ENCODE assay signal across 8 mouse cellular contexts in the genomic region with DNA sequence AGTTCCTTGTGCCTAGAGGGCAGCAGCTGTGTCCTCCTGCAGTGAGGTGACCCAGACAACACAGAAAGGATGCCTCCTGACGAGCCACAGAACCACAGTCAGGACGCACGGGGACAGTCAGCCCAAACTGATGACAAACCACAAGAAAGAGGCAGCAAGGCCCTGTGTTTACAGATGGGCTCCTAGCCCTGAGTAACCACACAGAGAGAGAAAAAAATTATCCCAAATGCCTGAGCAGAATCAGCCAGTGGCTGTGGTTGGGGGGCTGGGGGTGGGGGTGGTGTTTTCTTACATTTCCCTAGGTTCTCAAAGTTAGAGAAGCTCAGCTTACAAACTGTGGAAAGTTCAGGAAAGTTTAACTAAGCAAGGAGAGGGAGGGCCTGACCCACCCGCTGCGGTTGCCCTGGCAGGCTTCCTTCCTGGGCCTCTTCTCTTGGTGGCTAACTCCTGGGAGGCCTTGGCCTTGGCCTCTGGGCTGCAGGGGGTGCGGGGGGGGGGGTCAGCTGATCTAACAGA. TPM values are rescaled to one million over a fixed set of nuclear protein-coding genes. Genes with fewer than 3 reads are reported as not detected.
DNase-seq lines count a peak whose midpoint lies in the region; ATAC-seq and TF ChIP-seq lines count a peak whose summit lies in the region.

No protein-coding gene starts in this region.

- WGBS in intestine, embryonic 14.5 days, result 22% methylated on average over 6 of the region's 6 CpGs
- 45% methylated on average over 6 of the region's 6 CpGs for WGBS in intestine, postnatal 0 days
- 35% methylated on average over 6 of the region's 6 CpGs for WGBS in forebrain, embryonic 15.5 days

- H3K9me3 ChIP-seq in intestine, embryonic 14.5 days (ENCODE audit: control insufficient read depth, low read length), result no peaks in the 10 kb centered on the region
- no peaks in the 10 kb centered on the region for H3K9me3 ChIP-seq in intestine, postnatal 0 days (ENCODE audit: control insufficient read depth)
- H3K9me3 ChIP-seq in forebrain, embryonic 15.5 days, result no peaks in the 10 kb centered on the region

- H3K36me3 ChIP-seq in intestine, embryonic 14.5 days (ENCODE audit: control insufficient read depth, insufficient read depth, low read length), result no peaks in the 10 kb centered on the region
- H3K36me3 ChIP-seq in intestine, postnatal 0 days (ENCODE audit: control insufficient read depth, insufficient read depth), result no peaks in the 10 kb centered on the region
- no peaks in the 10 kb centered on the region for H3K36me3 ChIP-seq in forebrain, embryonic 15.5 days

- no peak for ATAC-seq in intestine, embryonic 14.5 days (replicated peaks; ENCODE audit: low FRiP score, low TSS enrichment, low read depth)
- ATAC-seq in intestine, postnatal 0 days, result no peak
- ATAC-seq in forebrain, embryonic 15.5 days (replicated peaks), result no peak
- peak; percentile 54 for ATAC-seq in megakaryocyte, adult 5-6 weeks (ENCODE audit: poor library complexity, severe bottlenecking)
- ATAC-seq in frontal cortex, adult (ENCODE audit: low TSS enrichment), result no peak
- no peak for ATAC-seq in inflammation-experienced regulatory T-cells, adult 6 months

- H3K4me3 ChIP-seq in intestine, embryonic 14.5 days (ENCODE audit: low read depth, low read length), result no peak overlapping the region
- no peak overlapping the region for H3K4me3 ChIP-seq in intestine, postnatal 0 days (ENCODE audit: low read depth, low read length)
- no peak overlapping the region for H3K4me3 ChIP-seq in forebrain, embryonic 15.5 days

- no peak overlapping the region for H3K4me2 ChIP-seq in intestine, embryonic 14.5 days (ENCODE audit: low read length)
- H3K4me2 ChIP-seq in intestine, postnatal 0 days (replicated peaks; ENCODE audit: low read depth), result no peak overlapping the region
- H3K4me2 ChIP-seq in forebrain, embryonic 15.5 days (replicated peaks), result no peak overlapping the region

- H3K27ac ChIP-seq in intestine, embryonic 14.5 days (ENCODE audit: low read depth), result peak overlapping the region; percentile 69; the same call in 1 of the 2 replicates
- no peak overlapping the region for H3K27ac ChIP-seq in intestine, postnatal 0 days (ENCODE audit: low read depth, low read length)
- H3K27ac ChIP-seq in forebrain, embryonic 15.5 days (replicated peaks), result peak overlapping the region; percentile 89

- no peak for TF ChIP-seq CTCF in intestine, postnatal 0 days (IDR thresholded peaks at IDR 0.05; ENCODE audit: low read depth)

- peaks cover 29% of the 10 kb centered on the region for H3K4me1 ChIP-seq in intestine, embryonic 14.5 days (replicated peaks; ENCODE audit: control insufficient read depth, insufficient read depth, low read length)
- H3K4me1 ChIP-seq in intestine, postnatal 0 days (replicated peaks; ENCODE audit: control insufficient read depth, insufficient read depth, low read length), result no peaks in the 10 kb centered on the region
- H3K4me1 ChIP-seq in forebrain, embryonic 15.5 days, result peaks cover 39% of the 10 kb centered on the region

- no peak overlapping the region for H3K9ac ChIP-seq in intestine, embryonic 14.5 days (ENCODE audit: low read length)
- no peak overlapping the region for H3K9ac ChIP-seq in intestine, postnatal 0 days (ENCODE audit: low read depth, low read length)
- no peak overlapping the region for H3K9ac ChIP-seq in forebrain, embryonic 15.5 days (replicated peaks)

- no peaks in the 10 kb centered on the region for H3K27me3 ChIP-seq in intestine, embryonic 14.5 days (replicated peaks; ENCODE audit: control insufficient read depth, insufficient read depth, low read length)
- peaks cover 6% of the 10 kb centered on the region; the same call in 1 of the 2 replicates for H3K27me3 ChIP-seq in intestine, postnatal 0 days (replicated peaks; ENCODE audit: control insufficient read depth, insufficient read depth, low read length)
- no peaks in the 10 kb centered on the region; the same call in 1 of the 2 replicates for H3K27me3 ChIP-seq in forebrain, embryonic 15.5 days

- peak; percentile 59 for DNase-seq in intestine, embryonic 14.5 days (ENCODE audit: low spot score)
- peak; percentile 79 for DNase-seq in Muller cell, postnatal 12 days (ENCODE audit: inconsistent ontology term)
- DNase-seq in cerebellum, postnatal 4 days (ENCODE audit: low spot score in 2 of 2), result no peak

RNA-seq across cellular contexts. Expression of a gene that starts 18.4 kb away (rescaled TPM):
- polyA plus RNA-seq in intestine, embryonic 14.5 days (2014; fragmentation: Nextera tagmentation; extraction: Ambion mirVana), result 11.7 and 12.4 TPM in 2 replicates
- 3.9 and 4.1 TPM in 2 replicates for polyA plus RNA-seq in intestine, postnatal 0 days (2015; fragmentation: Nextera tagmentation; extraction: Ambion mirVana)
- 18.2 and 18.7 TPM in 2 replicates for polyA plus RNA-seq in forebrain, embryonic 15.5 days (2015; fragmentation: Nextera tagmentation; extraction: Ambion mirVana)
- 40.7 and 46.5 TPM in 2 replicates for total RNA-seq in megakaryocyte, adult 5-6 weeks (2015)
- total RNA-seq in megakaryocyte, adult 5-6 weeks (2017), result 75.9 and 85.2 TPM in 2 replicates
- polyA plus RNA-seq in inflammation-experienced regulatory T-cells, adult 6 months (2017; shearing (Covaris generic)), result 10 to 100 TPM; 13.1 to 21.1 (median 13.8) TPM

Comparison
In these comparisons a context has a peak if more than half of its experiments do, and no peak if none do; other contexts are left out.
1. DNase-seq: peak in intestine, embryonic 14.5 days (single experiment) and Muller cell, postnatal 12 days (single experiment); none in cerebellum, postnatal 4 days (0 of 2).